19 mouse cellular contexts compared by ENCODE assay signal in the genomic region with DNA sequence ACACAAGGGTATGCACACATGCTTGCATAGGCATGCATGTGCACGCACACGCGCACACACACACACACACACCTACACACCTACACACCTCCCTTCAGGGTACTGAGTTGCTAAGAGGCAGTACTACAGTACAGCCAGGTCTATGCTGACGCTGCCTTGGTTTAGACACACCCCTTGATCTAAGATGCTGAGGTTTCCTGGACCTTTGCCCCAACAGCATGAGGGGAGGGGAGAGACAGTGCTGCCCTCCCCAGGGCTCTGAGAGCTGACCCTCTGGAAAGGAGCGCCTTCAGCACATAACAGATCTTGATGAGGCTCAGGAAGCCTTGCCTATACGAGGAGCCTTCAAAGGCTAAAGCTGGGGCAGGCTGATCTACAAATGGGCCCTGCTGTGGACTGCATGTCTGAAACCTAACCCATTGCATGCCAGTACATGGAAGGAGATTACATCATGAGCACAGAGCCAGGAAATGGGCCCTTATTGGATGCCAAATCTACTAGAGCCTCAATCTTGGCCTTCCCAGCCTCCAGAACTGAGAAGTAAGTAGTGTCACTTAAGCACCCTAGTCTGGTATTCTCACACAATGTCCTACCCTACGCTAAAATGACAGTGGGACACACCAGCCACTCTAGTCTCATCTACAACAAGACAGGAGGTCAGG. TPM values are rescaled to one million over a fixed set of nuclear protein-coding genes. Genes with fewer than 3 reads are reported as not detected.
A peak's percentile ranks its signal among the peaks of the same experiment; 100 is the strongest.
DNase-seq lines count a peak whose midpoint lies in the region; ATAC-seq and TF ChIP-seq lines count a peak whose summit lies in the region.
"Had no signal": no experiment of that assay in that cellular context is flagged by ENCODE, and none has a peak within 500 bp of the region (broad histone marks: within the 10 kb centered on the region; RNA-seq: fewer than 3 reads in every experiment).

No protein-coding gene starts in this region.

- TF ChIP-seq CTCF in kidney, adult 2 months (conservative IDR thresholded peaks at IDR 0.05; ENCODE audit: insufficient read depth, insufficient read length, low read depth, low read length) = no peak
- TF ChIP-seq CTCF in intestine, postnatal 0 days (IDR thresholded peaks at IDR 0.05; ENCODE audit: low read depth) = no peak

- no peak overlapping the region for H3K4me3 ChIP-seq in kidney, adult 2 months (ENCODE audit: insufficient read depth, low read depth, low read length)
- no peak overlapping the region for H3K4me3 ChIP-seq in intestine, postnatal 0 days (ENCODE audit: low read depth, low read length)
- H3K4me3 ChIP-seq in forebrain, embryonic 15.5 days = no peak overlapping the region
- H3K4me3 ChIP-seq: embryonic facial prominence, embryonic 12.5 days; heart, embryonic 15.5 days; limb, embryonic 12.5 days; midbrain, embryonic 10.5 days had no signal

- H3K9ac ChIP-seq in intestine, postnatal 0 days (ENCODE audit: low read depth, low read length) = no peak overlapping the region
- no peak overlapping the region for H3K9ac ChIP-seq in forebrain, embryonic 15.5 days (replicated peaks)
- H3K9ac ChIP-seq: embryonic facial prominence, embryonic 12.5 days; forebrain, postnatal 0 days; heart, embryonic 15.5 days; limb, embryonic 12.5 days had no signal

- no peak overlapping the region for H3K27ac ChIP-seq in kidney, adult 2 months (ENCODE audit: insufficient read depth, low read depth, low read length)
- peak overlapping the region; percentile 66 for H3K27ac ChIP-seq in intestine, postnatal 0 days (ENCODE audit: low read depth, low read length)
- H3K27ac ChIP-seq in forebrain, embryonic 15.5 days (replicated peaks) = no peak overlapping the region
- H3K27ac ChIP-seq: embryonic facial prominence, embryonic 12.5 days; heart, embryonic 15.5 days; limb, embryonic 12.5 days; midbrain, embryonic 10.5 days had no signal

- no peak overlapping the region for H3K4me2 ChIP-seq in intestine, postnatal 0 days (replicated peaks; ENCODE audit: low read depth)
- H3K4me2 ChIP-seq in forebrain, embryonic 15.5 days (replicated peaks) = no peak overlapping the region
- H3K4me2 ChIP-seq: embryonic facial prominence, embryonic 12.5 days; heart, embryonic 15.5 days; limb, embryonic 12.5 days had no signal

- ATAC-seq in intestine, postnatal 0 days = peak; percentile 25
- ATAC-seq in forebrain, embryonic 15.5 days (replicated peaks) = no peak
- ATAC-seq: forebrain, postnatal 0 days; hindbrain, embryonic 16.5 days had no signal

- 67% methylated on average over 7 of the region's 7 CpGs for WGBS in kidney, adult 2 months
- WGBS in intestine, postnatal 0 days = 63% methylated on average over 7 of the region's 7 CpGs
- 91% methylated on average over 7 of the region's 7 CpGs for WGBS in forebrain, embryonic 15.5 days

- no peaks in the 10 kb centered on the region for H3K9me3 ChIP-seq in intestine, postnatal 0 days (ENCODE audit: control insufficient read depth)
- no peaks in the 10 kb centered on the region for H3K9me3 ChIP-seq in forebrain, embryonic 15.5 days
- H3K9me3 ChIP-seq: embryonic facial prominence, embryonic 12.5 days; heart, embryonic 15.5 days; limb, embryonic 12.5 days; midbrain, embryonic 10.5 days had no signal

- no peaks in the 10 kb centered on the region for H3K27me3 ChIP-seq in kidney, adult 2 months (replicated peaks; ENCODE audit: control insufficient read depth, insufficient read depth, low read length)
- no peaks in the 10 kb centered on the region for H3K27me3 ChIP-seq in intestine, postnatal 0 days (replicated peaks; ENCODE audit: control insufficient read depth, insufficient read depth, low read length)
- no peaks in the 10 kb centered on the region for H3K27me3 ChIP-seq in forebrain, embryonic 15.5 days
- H3K27me3 ChIP-seq: embryonic facial prominence, embryonic 12.5 days; heart, embryonic 15.5 days; limb, embryonic 12.5 days had no signal

- TF ChIP-seq POLR2A in kidney, adult 2 months (IDR thresholded peaks at IDR 0.05; ENCODE audit: low read depth, low read length) = no peak

- no peaks in the 10 kb centered on the region for H3K36me3 ChIP-seq in kidney, adult 2 months (ENCODE audit: control insufficient read depth, insufficient read depth, low read length)
- H3K36me3 ChIP-seq in intestine, postnatal 0 days (ENCODE audit: control insufficient read depth, insufficient read depth) = peaks cover 10% of the 10 kb centered on the region; the same call in 1 of the 2 replicates
- no peaks in the 10 kb centered on the region for H3K36me3 ChIP-seq in forebrain, embryonic 15.5 days
- H3K36me3 ChIP-seq: embryonic facial prominence, embryonic 12.5 days; heart, embryonic 15.5 days; limb, embryonic 12.5 days; midbrain, embryonic 10.5 days had no signal

- peak; percentile 7 for DNase-seq in adrenal gland, postnatal 10 days
- DNase-seq in adrenal gland, postnatal 4 days (ENCODE audit: low spot score in 2 of 2) = no peak
- peak; percentile 79 for DNase-seq in kidney, adult 2 months
- no peak for DNase-seq in kidney, adult 18-20 months
- DNase-seq in kidney, postnatal 36 days = peak; percentile 68 to 81
- no peak for DNase-seq in layer of hippocampus, adult 8-10 months (ENCODE audit: low spot score in 2 of 2)
- DNase-seq: adrenal gland, adult 2 months; forebrain, postnatal 0 days; heart, adult 18-20 months; lung, adult 2 months; retina, postnatal 1 day; right cerebral cortex, postnatal 4 days had no signal

- H3K4me1 ChIP-seq in kidney, adult 2 months (ENCODE audit: control insufficient read depth, insufficient read depth, low read length) = peaks cover 70% of the 10 kb centered on the region
- peaks cover 24% of the 10 kb centered on the region; the same call in 1 of the 2 replicates for H3K4me1 ChIP-seq in intestine, postnatal 0 days (replicated peaks; ENCODE audit: control insufficient read depth, insufficient read depth, low read length)
- no peaks in the 10 kb centered on the region for H3K4me1 ChIP-seq in forebrain, embryonic 15.5 days
- H3K4me1 ChIP-seq: embryonic facial prominence, embryonic 12.5 days; limb, embryonic 12.5 days; midbrain, embryonic 10.5 days had no signal

RNA-seq across cellular contexts. Expression of a gene that starts 18.0 kb away (rescaled TPM):
- total RNA-seq in adrenal gland, postnatal 10 days (2021) = 1,000 to 10,000 TPM; 1,138 to 1,532 TPM
- total RNA-seq in adrenal gland, postnatal 4 days (2021) = 100 to 1,000 TPM; 167 to 183 TPM
- polyA plus RNA-seq in kidney, adult 2 months (2012; rRNA removed) = 157 and 179 TPM in 2 replicates
- 28.6 and 29.7 TPM in 2 replicates for polyA plus RNA-seq in intestine, postnatal 0 days (2015; fragmentation: Nextera tagmentation; extraction: Ambion mirVana)
- 10 to 100 TPM; 55.6 to 69.2 (median 65.8) TPM for total RNA-seq in layer of hippocampus, adult 8-10 months (2022)
- 4.5 and 4.6 TPM in 2 replicates for polyA plus RNA-seq in forebrain, embryonic 15.5 days (2015; fragmentation: Nextera tagmentation; extraction: Ambion mirVana)

Comparison
In these comparisons a context has a peak if more than half of its experiments do, and no peak if none do; other contexts are left out.
1. DNase-seq: peak in adrenal gland, postnatal 10 days (single experiment), kidney, adult 2 months (single experiment) and kidney, postnatal 36 days (2 of 2); none in adrenal gland, postnatal 4 days (0 of 2), kidney, adult 18-20 months (single experiment) and layer of hippocampus, adult 8-10 months (0 of 2).
2. RNA of a gene that starts 18.0 kb away (total RNA-seq): 1,138 to 1,532 TPM in adrenal gland, postnatal 10 days; 167 to 183 TPM in adrenal gland, postnatal 4 days and 55.6 to 69.2 TPM in layer of hippocampus, adult 8-10 months; every median in the first group is over 4 times any median in the second.